In genomic region chr7:19796697-19797588, GRCm38 (mm10) we compare ENCODE assay signal across 8 mouse cellular contexts. TPM values are rescaled to one million over a fixed set of nuclear protein-coding genes. Genes with fewer than 3 reads are reported as not detected.
DNase-seq lines count a peak whose midpoint lies in the region; ATAC-seq lines count a peak whose summit lies in the region.

Gene Cblc, minus strand, starts transcription at chr7:19796809.

- peak within 1 kb of the TSS; percentile 95 for H3K27ac ChIP-seq in stomach, embryonic 16.5 days (ENCODE audit: low read length)

- no peaks in the 10 kb centered on the region for H3K27me3 ChIP-seq in stomach, embryonic 16.5 days (ENCODE audit: control insufficient read depth, insufficient read depth, low read length)

- H3K4me1 ChIP-seq in stomach, embryonic 16.5 days (ENCODE audit: control insufficient read depth, insufficient read depth, low read length): peaks cover 3% of the 10 kb centered on the region

- WGBS in stomach, embryonic 16.5 days: 2% methylated on average over 32 of the region's 32 CpGs

- intact Hi-C loops in gastrocnemius, postnatal 14 days (cut with DNase I; ENCODE audit: low total_unique reads): loop anchor here (2.0 kb wide), 1 partner anchor 52 kb away; no protein-coding TSS in a partner anchor

- peak; percentile 89 for ATAC-seq in monocyte, adult 5-6 weeks (replicated peaks; ENCODE audit: insufficient number of reproducible peaks, low FRiP score, low TSS enrichment, poor library complexity, severe bottlenecking)
- peak; percentile 90 for ATAC-seq in stomach, embryonic 16.5 days (ENCODE audit: insufficient read depth, low FRiP score)

- H3K36me3 ChIP-seq in stomach, embryonic 16.5 days (ENCODE audit: control insufficient read depth, insufficient read depth, low read length): no peaks in the 10 kb centered on the region

- H3K4me2 ChIP-seq in stomach, embryonic 16.5 days (ENCODE audit: low read depth, low read length): peak within 1 kb of the TSS; percentile 59

- H3K9me3 ChIP-seq in stomach, embryonic 16.5 days (replicated peaks; ENCODE audit: control insufficient read depth, low read length): no peaks in the 10 kb centered on the region

- DNase-seq in left cerebral cortex, adult 18-20 months (ENCODE audit: low spot score in 2 of 2): peak; percentile 46 to 74
- DNase-seq in left cerebral cortex, adult 8-10 months (ENCODE audit: low spot score in 2 of 2): no peak
- DNase-seq in cerebellum, postnatal 25 days: peak; percentile 53 to 74
- DNase-seq in gastrocnemius, postnatal 14 days: peak; percentile 81
- DNase-seq in induced T-regulatory cell, adult 2 months (ENCODE audit: low read depth): peak; percentile 93
- peak; percentile 74 for DNase-seq in liver

- peak within 1 kb of the TSS; percentile 76 for H3K9ac ChIP-seq in stomach, embryonic 16.5 days (ENCODE audit: low read length)

- H3K4me3 ChIP-seq in stomach, embryonic 16.5 days (replicated peaks; ENCODE audit: low read length): peak within 1 kb of the TSS; percentile 53

RNA-seq across cellular contexts. Expression of gene Cblc, which starts in this region (rescaled TPM):
- not detected for total RNA-seq in left cerebral cortex, adult 18-20 months (2021)
- total RNA-seq in left cerebral cortex, adult 8-10 months (2022): not detected
- total RNA-seq in gastrocnemius, postnatal 14 days (2021): not detected
- not detected in 3 replicates for total RNA-seq in monocyte, adult 5-6 weeks (2017)
- 31.2 and 32.9 TPM in 2 replicates for polyA plus RNA-seq in stomach, embryonic 16.5 days (2015; fragmentation: Nextera tagmentation; extraction: Ambion mirVana)

Comparison
In these comparisons a context has a peak if more than half of its experiments do, and no peak if none do; other contexts are left out.
1. Peak in DNase-seq in left cerebral cortex, adult 18-20 months; RNA of the gene not detected or under 1 TPM.
2. Peak in DNase-seq in gastrocnemius, postnatal 14 days; RNA of the gene not detected or under 1 TPM.
3. Peak in ATAC-seq in monocyte, adult 5-6 weeks; RNA of the gene not detected or under 1 TPM.
4. DNase-seq: peak in cerebellum, postnatal 25 days (2 of 2), induced T-regulatory cell, adult 2 months (single experiment) and liver (single experiment); none in left cerebral cortex, adult 8-10 months (0 of 2).